Mouse (Mus musculus) ES-E14 (cell line): ENCODE measurements around the gene Arsa. TPM values are rescaled to one million over a fixed set of nuclear protein-coding genes. Genes with fewer than 3 reads are reported as not detected.

Source experiments
- DNase-seq: peaks from one replicate; pipeline ENCODE4 v3.0.0-alpha.2; 2013; ENCODE audit warnings: low read depth, low spot score
- H3K27ac ChIP-seq: 2 replicates; pipeline ENCODE4 v1.5.1; 2012; ENCODE audit warnings: low read depth, mild to moderate bottlenecking, low read length, moderate library complexity, mixed read lengths; ENCODE audit not compliant: poor library complexity, insufficient read depth, severe bottlenecking
- H3K36me3 ChIP-seq: 2 replicates; pipeline ENCODE4 v1.6.1; 2012; ENCODE audit warnings: mild to moderate bottlenecking, low read length, moderate library complexity, mixed read lengths; ENCODE audit not compliant: control insufficient read depth, poor library complexity, insufficient read depth, severe bottlenecking
- H3K4me1 ChIP-seq, 2 experiments: fragments of 150-350 bp in 1 of 2; sonication (generic) in 1 of 2; 2 replicates each; pipeline ENCODE4 v1.6.1; 2012; ENCODE audit warnings: low read length in 2 of 2, mild to moderate bottlenecking in 1 of 2, mixed read lengths in 1 of 2; ENCODE audit not compliant: control insufficient read depth in 2 of 2, insufficient read depth in 2 of 2, poor library complexity in 1 of 2
- H3K4me3 ChIP-seq, 2 experiments: fragments of 150-350 bp in 1 of 2; sonication (generic) in 1 of 2; 2 replicates each; pipeline ENCODE4 v1.5.1; 2012; ENCODE audit warnings: low read length in 2 of 2, low read depth in 1 of 2, mild to moderate bottlenecking in 1 of 2, mixed read lengths in 1 of 2; ENCODE audit not compliant: insufficient read depth in 1 of 2, poor library complexity in 1 of 2, severe bottlenecking in 1 of 2
- H3K9ac ChIP-seq: 2 replicates; pipeline ENCODE4 v1.6.1; 2012; ENCODE audit warnings: low read depth, mild to moderate bottlenecking, low read length, mixed read lengths; ENCODE audit not compliant: poor library complexity, insufficient read depth, severe bottlenecking
- H3K9me3 ChIP-seq: fragments of 150-350 bp; sonication (generic); 2 replicates; pipeline ENCODE4 v1.6.1; 2012; ENCODE audit warnings: low read depth, mild to moderate bottlenecking, low read length; ENCODE audit not compliant: control insufficient read depth, insufficient read depth
- CHD2 ChIP-seq: IDR thresholded peaks from 2 replicates; pipeline ENCODE4 v1.6.1; 2014; ENCODE audit warnings: mild to moderate bottlenecking, low read depth, low read length, inconsistent platforms
- HCFC1 ChIP-seq: IDR thresholded peaks from 2 replicates; pipeline ENCODE4 v1.6.1; 2012; ENCODE audit warnings: low read length, inconsistent platforms, borderline replicate concordance; ENCODE audit not compliant: insufficient read depth
- MAFK ChIP-seq: IDR thresholded peaks from 2 replicates; pipeline ENCODE4 v1.6.1; 2014; ENCODE audit warnings: mild to moderate bottlenecking, low read depth, low read length, inconsistent platforms; ENCODE audit not compliant: insufficient read depth
- ZC3H11A ChIP-seq: IDR thresholded peaks from 2 replicates; pipeline ENCODE4 v1.6.1; 2012; ENCODE audit warnings: low read depth, mild to moderate bottlenecking, inconsistent platforms, low read length, borderline replicate concordance
- ZNF384 ChIP-seq: IDR thresholded peaks from 2 replicates; pipeline ENCODE4 v1.6.1; 2012; ENCODE audit warnings: low read depth, low read length, inconsistent platforms
- in situ Hi-C, 2 experiments: fragments of 600-800 bp; cut with MboI; formaldehyde crosslinking; loops; one replicate each; pipeline ENCODE4 v1.15.1; 2025; ENCODE audit warnings: low sequenced_read_pairs in 2 of 2, inconsistent platforms in 1 of 2; ENCODE audit not compliant: unreplicated experiment in 2 of 2
- total RNA-seq: library from RNA; depleted of rRNA; stranded (reverse); fragments of 300-350 nt; gene quantifications from 2 replicates; pipeline ENCODE4 v1.2.3, GENCODE M21; 2012

The Arsa gene
- total RNA-seq, 1 experiment: 11.7 TPM

- Histone ChIP-seq H3K4me3 (no peak overlapping the region), H3K27ac (no peak overlapping the region), H3K9ac (no peak overlapping the region), H3K4me1 (peaks cover 3 to 20% of the 10 kb centered on the region in 2 experiments; a peak in 2 of 4 replicates), H3K36me3 (no peaks in the 10 kb centered on the region), H3K9me3 (no peaks in the 10 kb centered on the region)
- in situ Hi-C loops: no loop called here
- DNase-seq: no peak
- no peak for TF ChIP-seq HCFC1
- no peak for TF ChIP-seq CHD2
- TF ChIP-seq MAFK: no peak
- TF ChIP-seq ZC3H11A: no peak
- no peak for TF ChIP-seq ZNF384
Measured at GRCm38 (mm10) chr15:89497391-89498048, 20.3 kb upstream of the Arsa start.

- H3K4me1 ChIP-seq: peaks cover 3 to 20% of the 10 kb centered on the region in 2 experiments; a peak in 2 of 4 replicates
- no peaks in the 10 kb centered on the region for H3K36me3 ChIP-seq
- DNase-seq: no peak
- TF ChIP-seq CHD2: no peak
- TF ChIP-seq MAFK: no peak
- TF ChIP-seq ZC3H11A: no peak
- no peak for TF ChIP-seq HCFC1
- no peak for TF ChIP-seq ZNF384
- in situ Hi-C loops: no loop called here
- H3K9ac ChIP-seq: no peak overlapping the region
- H3K4me3 ChIP-seq: no peak overlapping the region
- no peak overlapping the region for H3K27ac ChIP-seq
- H3K9me3 ChIP-seq: no peaks in the 10 kb centered on the region
Measured at GRCm38 (mm10) chr15:89496841-89497240, 19.6 kb upstream of the Arsa start.

- Histone ChIP-seq H3K9ac (no peak overlapping the region), H3K27ac (peak overlapping the region; percentile 6; the same call in 1 of the 2 replicates), H3K4me3 (no peak overlapping the region), H3K4me1 (peaks cover 3 to 20% of the 10 kb centered on the region in 2 experiments; a peak in 2 of 4 replicates), H3K9me3 (no peaks in the 10 kb centered on the region), H3K36me3 (no peaks in the 10 kb centered on the region)
- TF ChIP-seq HCFC1 (no peak), CHD2 (no peak), ZC3H11A (no peak), ZNF384 (no peak), MAFK (no peak)
- in situ Hi-C loops: no loop called here
- DNase-seq: no peak
Measured at GRCm38 (mm10) chr15:89496131-89496530, 18.9 kb upstream of the Arsa start.

DNA sequence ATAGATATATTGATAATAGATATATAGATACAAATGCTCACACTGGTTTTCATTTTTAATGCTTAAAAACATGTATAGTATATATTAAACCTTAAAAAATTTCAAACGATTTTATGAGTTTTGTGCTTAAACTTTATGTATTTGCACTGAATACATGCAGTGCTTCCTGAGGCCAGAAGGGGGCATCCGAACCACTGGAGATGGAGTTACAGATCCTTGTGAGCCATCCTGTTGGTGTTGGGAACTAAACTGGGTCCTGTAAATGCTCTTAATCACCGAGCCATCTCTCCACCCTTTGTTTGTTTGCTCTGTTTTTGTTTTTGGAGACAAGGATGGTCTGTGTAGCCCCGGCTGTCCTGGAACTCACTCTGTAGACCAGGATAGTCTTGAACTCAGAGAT lies 17.7 kb upstream of the Arsa start:
- Histone ChIP-seq H3K27ac (no peak overlapping the region), H3K9me3 (no peaks in the 10 kb centered on the region), H3K9ac (no peak overlapping the region), H3K4me3 (no peak overlapping the region), H3K36me3 (no peaks in the 10 kb centered on the region), H3K4me1 (peaks cover 1 to 19% of the 10 kb centered on the region in 2 experiments; a peak in 1 of 4 replicates)
- TF ChIP-seq CHD2: no peak
- TF ChIP-seq MAFK: no peak
- no peak for TF ChIP-seq ZNF384
- peak; percentile 54; the same call in 1 of the 2 replicates for TF ChIP-seq ZC3H11A
- no peak for TF ChIP-seq HCFC1
- no peak for DNase-seq
- in situ Hi-C loops: no loop called here
